Mouse (Mus musculus): ENCODE results near the gene Taf5l.
A peak's percentile ranks its signal among the peaks of the same experiment; 100 is the strongest.
"Not testable (repeated sequence)": the region's sequence is repeated elsewhere in the genome, so short reads cannot be mapped to it uniquely, and the experiment has no call there.

Gene Taf5l

GRCm38 (mm10) chr8:124014299-124014698 lies 6.9 kb downstream of the Taf5l start:
- not testable (repeated sequence) for DNase-seq (ENCODE audit: low read depth, low spot score)

GRCm38 (mm10) chr8:124011989-124012586 lies 9.1 kb downstream of the Taf5l start:
- DNase-seq (ENCODE audit: low read depth, low spot score) = no peak

GRCm38 (mm10) chr8:124011580-124011979 lies 9.6 kb downstream of the Taf5l start:
- DNase-seq (ENCODE audit: low read depth, low spot score) = no peak

GRCm38 (mm10) chr8:124007829-124008228 lies 13.4 kb downstream of the Taf5l start:
- DNase-seq (ENCODE audit: low read depth, low spot score) = no peak

GRCm38 (mm10) chr8:124002546-124003108 lies 18.6 kb downstream of the Taf5l start:
- no peak for DNase-seq (ENCODE audit: low read depth, low spot score)

GRCm38 (mm10) chr8:123999568-123999967 lies 21.6 kb downstream of the Taf5l start:
- DNase-seq (ENCODE audit: low read depth, low spot score) = no peak

- no peak for DNase-seq (ENCODE audit: low read depth, low spot score)
Observed at GRCm38 (mm10) chr8:123993997-123994396, 27.2 kb downstream of the Taf5l start.

- DNase-seq (ENCODE audit: low read depth, low spot score) = no peak
Observed at GRCm38 (mm10) chr8:123993597-123993996, 27.6 kb downstream of the Taf5l start.

- peak; percentile 45 for DNase-seq (ENCODE audit: low read depth, low spot score)
Observed at GRCm38 (mm10) chr8:123992587-123992986, 28.6 kb downstream of the Taf5l start.

GRCm38 (mm10) chr8:123990277-123991049 lies 30.7 kb downstream of the Taf5l start:
- no peak for DNase-seq (ENCODE audit: low read depth, low spot score)

- no peak for DNase-seq (ENCODE audit: low read depth, low spot score)
Observed at GRCm38 (mm10) chr8:123989128-123989527, 32.1 kb downstream of the Taf5l start.

- no peak for DNase-seq (ENCODE audit: low read depth, low spot score)
Observed at GRCm38 (mm10) chr8:123988605-123989038, 32.6 kb downstream of the Taf5l start.

GRCm38 (mm10) chr8:123982826-123983400 lies 38.3 kb downstream of the Taf5l start, which contains the start of gene Abcb10:
Gene Abcb10 (minus strand): TSS chr8:123983122.
- DNase-seq (ENCODE audit: low read depth, low spot score) = peak; percentile 96

GRCm38 (mm10) chr8:123982291-123982793 lies 38.9 kb downstream of the Taf5l start:
- peak; percentile 67 for DNase-seq (ENCODE audit: low read depth, low spot score)

- DNase-seq (ENCODE audit: low read depth, low spot score) = peak; percentile 13
Observed at GRCm38 (mm10) chr8:123981674-123982073, 39.5 kb downstream of the Taf5l start.

GRCm38 (mm10) chr8:123980239-123980638 lies 41.0 kb downstream of the Taf5l start:
- no peak for DNase-seq (ENCODE audit: low read depth, low spot score)

GRCm38 (mm10) chr8:123978926-123979325 lies 42.3 kb downstream of the Taf5l start:
- no peak for DNase-seq (ENCODE audit: low read depth, low spot score)

GRCm38 (mm10) chr8:123978166-123978838 lies 42.9 kb downstream of the Taf5l start:
- DNase-seq (ENCODE audit: low read depth, low spot score) = no peak

GRCm38 (mm10) chr8:123977499-123977898 lies 43.7 kb downstream of the Taf5l start:
- no peak for DNase-seq (ENCODE audit: low read depth, low spot score)

- DNase-seq (ENCODE audit: low read depth, low spot score) = no peak
Observed at GRCm38 (mm10) chr8:123973495-123973894, 47.7 kb downstream of the Taf5l start.

- DNase-seq (ENCODE audit: low read depth, low spot score) = peak; percentile 32
Observed at GRCm38 (mm10) chr8:123966896-123967295, 54.3 kb downstream of the Taf5l start.

GRCm38 (mm10) chr8:123961371-123961770 lies 59.8 kb downstream of the Taf5l start:
- no peak for DNase-seq (ENCODE audit: low read depth, low spot score)
